Mouse (Mus musculus) limb, embryonic 14.5 days (tissue): ENCODE data around the gene Polg2. TPM values are rescaled to one million over a fixed set of nuclear protein-coding genes. Genes with fewer than 3 reads are reported as not detected.
A peak's percentile ranks its signal among the peaks of the same experiment; 100 is the strongest.

Experiments used
- ATAC-seq: fragments of 200-750 bp; cut with Nextera tagmentation; 2 replicates; pipeline ENCODE4 v1.8.0; 2017; ENCODE audit warnings: low read depth, moderate number of reproducible peaks, moderate TSS enrichment; ENCODE audit not compliant: low FRiP score
- DNase-seq: peaks from one replicate; pipeline ENCODE4 v3.0.0-alpha.2; 2015; ENCODE audit warnings: low spot score
- H3K27ac ChIP-seq: fragments of 300-500 bp; sonication (generic); replicated peaks from 2 replicates; pipeline ENCODE4 v1.5.1; 2014; ENCODE audit warnings: low read depth, mild to moderate bottlenecking, low read length, moderate library complexity, mixed read lengths
- H3K27me3 ChIP-seq: fragments of 300-500 bp; sonication (generic); 2 replicates; pipeline ENCODE4 v1.6.1; 2014; ENCODE audit warnings: low read length, mixed read lengths; ENCODE audit not compliant: control insufficient read depth, insufficient read depth
- H3K36me3 ChIP-seq: fragments of 300-500 bp; sonication (generic); 2 replicates; pipeline ENCODE4 v1.6.1; 2014; ENCODE audit warnings: mild to moderate bottlenecking, low read length, moderate library complexity, mixed read lengths; ENCODE audit not compliant: control insufficient read depth, insufficient read depth
- H3K4me1 ChIP-seq: fragments of 300-500 bp; sonication (generic); 2 replicates; pipeline ENCODE4 v1.6.1; 2014; ENCODE audit warnings: antibody characterized with exemption, low read length, mixed read lengths; ENCODE audit not compliant: control insufficient read depth, insufficient read depth
- H3K4me2 ChIP-seq: fragments of 300-500 bp; sonication (generic); replicated peaks from 2 replicates; pipeline ENCODE4 v1.6.1; 2014; ENCODE audit warnings: low read depth, mild to moderate bottlenecking, low read length, moderate library complexity; ENCODE audit not compliant: severe bottlenecking
- H3K4me3 ChIP-seq: fragments of 300-500 bp; sonication (generic); replicated peaks from 2 replicates; pipeline ENCODE4 v1.5.1; 2014; ENCODE audit warnings: low read length
- H3K9ac ChIP-seq: fragments of 300-500 bp; sonication (generic); 2 replicates; pipeline ENCODE4 v1.6.1; 2014; ENCODE audit warnings: mild to moderate bottlenecking, low read depth, low read length, moderate library complexity; ENCODE audit not compliant: severe bottlenecking
- H3K9me3 ChIP-seq: fragments of 300-500 bp; sonication (generic); 2 replicates; pipeline ENCODE4 v1.6.1; 2016; ENCODE audit warnings: low read length; ENCODE audit not compliant: control insufficient read depth
- POLR2A ChIP-seq: fragments of 200-500 bp; IDR thresholded peaks from 2 replicates; pipeline ENCODE4 v1.8.0; 2012; ENCODE audit warnings: inconsistent platforms, mild to moderate bottlenecking, moderate library complexity, borderline replicate concordance; ENCODE audit not compliant: insufficient read depth, insufficient read length; ENCODE audit errors: extremely low read depth
- WGBS: fragments of 180-500 bp; shearing (Covaris S2); extraction: QIAGEN DNeasy Blood & Tissue Kit; methylation state at CpG from one replicate; pipeline ENCODE4 v1.1.7; 2014; 5-methylcytosine and 5-hydroxymethylcytosine counted together
- polyA plus RNA-seq, 2 experiments: library from polyadenylated mRNA; depleted of rRNA in 1 of 2; stranded (reverse) in 1 of 2; unstranded in 1 of 2; fragments of >200 nt; fragmentation: Nextera tagmentation in 1 of 2; extraction: Ambion mirVana in 1 of 2; gene quantifications; 2 replicates each; pipeline versions ENCODE4 v1.2.1 to v1.2.3; 2012 to 2014

The Polg2 gene
- polyA plus RNA-seq, 2 experiments: 12.7 to 13.6 TPM

- Histone ChIP-seq H3K4me1 (peaks cover 4% of the 10 kb centered on the region; the same call in 1 of the 2 replicates), H3K9me3 (no peaks in the 10 kb centered on the region), H3K27me3 (no peaks in the 10 kb centered on the region), H3K9ac (no peak overlapping the region), H3K4me3 (no peak overlapping the region), H3K36me3 (peaks cover 25% of the 10 kb centered on the region), H3K27ac (peak overlapping the region; percentile 38; the same call in 1 of the 2 replicates), H3K4me2 (no peak overlapping the region)
- WGBS: 29% methylated on average over 5 of the region's 5 CpGs
- peak; percentile 84 for ATAC-seq
- DNase-seq: peak; percentile 68
- no peak for TF ChIP-seq POLR2A
These were observed 17.1 kb downstream of the Polg2 start for GRCm38 (mm10) chr11:106762139-106762799.

DNA sequence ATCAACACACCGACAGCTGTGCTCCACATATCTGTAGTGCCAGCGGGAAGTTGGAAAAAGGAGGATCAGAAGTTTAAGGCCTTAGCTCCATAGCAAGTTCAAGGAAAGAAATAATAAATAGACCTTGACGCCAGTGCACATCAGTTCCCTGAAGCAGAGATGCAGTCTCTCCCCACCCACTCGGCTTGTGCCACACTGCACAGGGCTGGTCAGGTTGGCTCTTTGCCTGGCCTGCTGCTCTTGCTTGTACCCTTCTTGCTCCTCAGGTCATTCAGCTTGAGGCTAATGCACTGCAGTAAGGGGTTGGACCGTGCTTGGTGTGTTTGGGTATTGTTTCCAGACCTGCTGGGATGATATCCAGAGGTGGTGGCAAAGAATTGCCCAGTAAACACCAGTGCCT, 18.8 kb downstream of the Polg2 start:
- Histone ChIP-seq H3K27ac (no peak overlapping the region), H3K9ac (no peak overlapping the region), H3K4me3 (no peak overlapping the region), H3K27me3 (no peaks in the 10 kb centered on the region), H3K9me3 (no peaks in the 10 kb centered on the region), H3K36me3 (peaks cover 10% of the 10 kb centered on the region; the same call in 1 of the 2 replicates), H3K4me2 (no peak overlapping the region), H3K4me1 (peaks cover 4% of the 10 kb centered on the region; the same call in 1 of the 2 replicates)
- ATAC-seq (no peak), DNase-seq (no peak)
- WGBS: 90% methylated on average over 5 of the region's 5 CpGs
- no peak for TF ChIP-seq POLR2A

- no peak for TF ChIP-seq POLR2A
- no peak overlapping the region for H3K27ac ChIP-seq
These were observed 20.3 kb downstream of the Polg2 start for GRCm38 (mm10) chr11:106759028-106759427.

GRCm38 (mm10) chr11:106755583-106755982, 23.8 kb downstream of the Polg2 start:
- H3K27me3 ChIP-seq: no peaks in the 10 kb centered on the region
- WGBS: 75% methylated on average over 5 of the region's 5 CpGs
- no peaks in the 10 kb centered on the region for H3K4me1 ChIP-seq
- H3K4me3 ChIP-seq: no peak overlapping the region
- DNase-seq (no peak), ATAC-seq (no peak)
- no peak for TF ChIP-seq POLR2A
- H3K9ac ChIP-seq: no peak overlapping the region
- no peaks in the 10 kb centered on the region for H3K36me3 ChIP-seq
- no peak overlapping the region for H3K4me2 ChIP-seq
- H3K27ac ChIP-seq: no peak overlapping the region
- H3K9me3 ChIP-seq: no peaks in the 10 kb centered on the region

More at GRCm38 (mm10) chr11:106759028-106759427, 20.3 kb downstream of the Polg2 start:
- H3K4me1 ChIP-seq: peaks cover 4% of the 10 kb centered on the region; the same call in 1 of the 2 replicates
- no peak for ATAC-seq
- no peaks in the 10 kb centered on the region for H3K9me3 ChIP-seq
- H3K4me2 ChIP-seq: no peak overlapping the region
- no peaks in the 10 kb centered on the region for H3K27me3 ChIP-seq
- WGBS: 85% methylated on average over 3 of the region's 3 CpGs
- no peak for DNase-seq
- H3K36me3 ChIP-seq: 0 out of 2 replicates have a peak, but pooled peaks cover 2% of the 10 kb centered on the region
- H3K4me3 ChIP-seq: no peak overlapping the region
- H3K9ac ChIP-seq: no peak overlapping the region

DNA sequence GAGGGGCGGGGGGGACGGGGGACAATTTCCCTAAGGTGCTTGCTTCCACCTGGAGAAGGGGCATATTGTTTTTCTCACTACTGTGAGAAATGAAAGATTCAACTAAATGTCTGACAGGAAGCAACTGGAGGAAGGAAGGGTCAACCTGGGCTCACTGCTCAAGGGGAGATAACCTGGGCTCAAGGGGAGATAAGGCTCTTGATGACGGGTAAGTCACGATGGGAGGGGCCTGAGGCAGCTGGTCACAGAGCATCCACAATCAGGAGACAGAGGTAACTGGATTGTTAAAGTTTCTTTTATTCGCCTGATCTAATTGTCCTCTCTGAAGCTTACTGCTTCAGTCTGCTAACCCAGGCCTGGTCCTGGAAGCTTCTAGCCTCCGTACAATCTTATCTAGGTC, 26.0 kb downstream of the Polg2 start:
- Histone ChIP-seq H3K27ac (no peak overlapping the region), H3K9me3 (no peaks in the 10 kb centered on the region), H3K27me3 (no peaks in the 10 kb centered on the region), H3K4me2 (no peak overlapping the region), H3K36me3 (no peaks in the 10 kb centered on the region), H3K9ac (no peak overlapping the region), H3K4me3 (no peak overlapping the region), H3K4me1 (no peaks in the 10 kb centered on the region)
- ATAC-seq: no peak
- no peak for TF ChIP-seq POLR2A
- WGBS: 87% methylated on average over 6 of the region's 6 CpGs
- DNase-seq: no peak
